Mouse (Mus musculus) monocyte, adult 5-6 weeks (primary cell): ENCODE measurements around the gene Gm29666. TPM values are rescaled to one million over a fixed set of nuclear protein-coding genes. Genes with fewer than 3 reads are reported as not detected.

Source experiments
- total RNA-seq: library from RNA; stranded (forward); fragments of 200-1000, 200-491, 200-594 nt; gene quantifications from 3 replicates; pipeline ENCODE4 v1.2.3, GENCODE M21; 2017

The Gm29666 gene
- total RNA-seq, 1 experiment from 2014 or later = 0.10 TPM

Other genes with a start within 250 kb of the Gm29666 start
- gene Arhgap8, start 200.0 kb downstream of the Gm29666 start, total RNA-seq = not detected in 3 replicates
- 1.4 to 3.7 TPM (median 2.9 TPM) in 3 replicates for gene Phf21b, start 64.0 kb downstream of the Gm29666 start, total RNA-seq
- 71.6 to 74.0 TPM (median 73.6 TPM) in 3 replicates for gene Nup50, start 3.4 kb upstream of the Gm29666 start, total RNA-seq
- 45.7 to 67.3 TPM (median 62.2 TPM) in 3 replicates for gene 5031439G07Rik, start 68.5 kb upstream of the Gm29666 start, total RNA-seq
- not detected in 3 replicates for gene Upk3a, start 97.1 kb upstream of the Gm29666 start, total RNA-seq
- 7.9 to 12.5 TPM (median 12.3 TPM) in 3 replicates for gene Fam118a, start 108.9 kb upstream of the Gm29666 start, total RNA-seq
- 0.10 TPM in 1 of 3 replicates, not detected in the others for gene Smc1b, start 211.9 kb upstream of the Gm29666 start, total RNA-seq
- not detected in 3 replicates for gene Ribc2, start 212.0 kb upstream of the Gm29666 start, total RNA-seq